Mouse (Mus musculus): ENCODE results near the gene Smndc1.

Smndc1 gene

GRCm38 (mm10) chr19:53377652-53378051 is 12.7 kb downstream of the Smndc1 start:
- peaks cover 95% of the 10 kb centered on the region for H3K36me3 ChIP-seq (ENCODE audit: insufficient read depth, low read length)
- H3K4me3 ChIP-seq (replicated peaks; ENCODE audit: low read length), result no peak overlapping the region
- no peaks in the 10 kb centered on the region for H3K9me3 ChIP-seq (ENCODE audit: low read length)
- no peaks in the 10 kb centered on the region for H3K27me3 ChIP-seq (ENCODE audit: insufficient read depth, low read length)
- TF ChIP-seq POU5F1 (IDR thresholded peaks at IDR 0.05; ENCODE audit: borderline replicate concordance, low read length), result no peak
- TF ChIP-seq NANOG (IDR thresholded peaks at IDR 0.05; ENCODE audit: borderline replicate concordance, low read length), result no peak
- TF ChIP-seq CTCF (conservative IDR thresholded peaks at IDR 0.05; ENCODE audit: low read length), result no peak
- peaks cover 19% of the 10 kb centered on the region for H3K4me1 ChIP-seq (replicated peaks; ENCODE audit: low read depth, low read length)

DNA sequence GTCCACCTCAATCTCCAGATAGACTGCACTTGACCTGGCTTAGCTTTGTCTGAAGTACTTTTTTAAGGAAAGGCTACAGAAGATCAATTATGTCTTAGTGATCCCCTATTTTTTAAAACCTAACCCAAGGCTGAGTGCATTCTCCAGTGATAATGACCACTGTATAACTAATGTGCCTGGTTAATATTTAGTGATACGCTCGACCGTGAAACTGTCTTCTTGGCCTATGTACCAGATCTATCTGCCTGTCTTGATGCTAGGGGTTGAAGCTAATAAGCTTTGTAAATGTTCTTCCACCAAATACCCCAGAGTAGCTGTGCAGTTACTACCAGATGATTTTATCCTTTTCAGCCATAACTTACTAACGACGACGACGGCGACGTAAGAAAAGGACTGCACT is 14.6 kb downstream of the Smndc1 start:
- Histone ChIP-seq H3K4me1 (replicated peaks; ENCODE audit: low read depth, low read length) (peaks cover 34% of the 10 kb centered on the region), H3K36me3 (ENCODE audit: insufficient read depth, low read length) (peaks cover 93% of the 10 kb centered on the region), H3K27me3 (ENCODE audit: insufficient read depth, low read length) (no peaks in the 10 kb centered on the region), H3K9me3 (ENCODE audit: low read length) (no peaks in the 10 kb centered on the region), H3K4me3 (replicated peaks; ENCODE audit: low read length) (no peak overlapping the region)
- TF ChIP-seq CTCF (conservative IDR thresholded peaks at IDR 0.05; ENCODE audit: low read length) (no peak), POU5F1 (IDR thresholded peaks at IDR 0.05; ENCODE audit: borderline replicate concordance, low read length) (no peak), NANOG (IDR thresholded peaks at IDR 0.05; ENCODE audit: borderline replicate concordance, low read length) (no peak)

GRCm38 (mm10) chr19:53375299-53375698 is 15.1 kb downstream of the Smndc1 start:
- no peaks in the 10 kb centered on the region for H3K9me3 ChIP-seq (ENCODE audit: low read length)
- no peak for TF ChIP-seq NANOG (IDR thresholded peaks at IDR 0.05; ENCODE audit: borderline replicate concordance, low read length)
- no peak for TF ChIP-seq POU5F1 (IDR thresholded peaks at IDR 0.05; ENCODE audit: borderline replicate concordance, low read length)
- TF ChIP-seq CTCF (conservative IDR thresholded peaks at IDR 0.05; ENCODE audit: low read length), result no peak
- peaks cover 39% of the 10 kb centered on the region for H3K4me1 ChIP-seq (replicated peaks; ENCODE audit: low read depth, low read length)
- no peak overlapping the region for H3K4me3 ChIP-seq (replicated peaks; ENCODE audit: low read length)
- H3K36me3 ChIP-seq (ENCODE audit: insufficient read depth, low read length), result peaks cover 88% of the 10 kb centered on the region
- H3K27me3 ChIP-seq (ENCODE audit: insufficient read depth, low read length), result no peaks in the 10 kb centered on the region

- Histone ChIP-seq H3K4me3 (replicated peaks; ENCODE audit: low read length) (no peak overlapping the region), H3K4me1 (replicated peaks; ENCODE audit: low read depth, low read length) (peaks cover 51% of the 10 kb centered on the region), H3K27me3 (ENCODE audit: insufficient read depth, low read length) (no peaks in the 10 kb centered on the region), H3K9me3 (ENCODE audit: low read length) (no peaks in the 10 kb centered on the region), H3K36me3 (ENCODE audit: insufficient read depth, low read length) (peaks cover 71% of the 10 kb centered on the region)
- TF ChIP-seq POU5F1 (IDR thresholded peaks at IDR 0.05; ENCODE audit: borderline replicate concordance, low read length), result no peak
- no peak for TF ChIP-seq CTCF (conservative IDR thresholded peaks at IDR 0.05; ENCODE audit: low read length)
- TF ChIP-seq NANOG (IDR thresholded peaks at IDR 0.05; ENCODE audit: borderline replicate concordance, low read length), result no peak
Observed at GRCm38 (mm10) chr19:53373570-53373969, 16.8 kb downstream of the Smndc1 start.

GRCm38 (mm10) chr19:53371666-53372065 is 18.7 kb downstream of the Smndc1 start, which contains the start of gene Gm10197:
Gene Gm10197 (minus strand): TSS chr19:53371766.
- TF ChIP-seq NANOG (IDR thresholded peaks at IDR 0.05; ENCODE audit: borderline replicate concordance, low read length) (no peak), POU5F1 (IDR thresholded peaks at IDR 0.05; ENCODE audit: borderline replicate concordance, low read length) (no peak), CTCF (conservative IDR thresholded peaks at IDR 0.05; ENCODE audit: low read length) (no peak)
- Histone ChIP-seq H3K4me1 (replicated peaks; ENCODE audit: low read depth, low read length) (peaks cover 50% of the 10 kb centered on the region), H3K36me3 (ENCODE audit: insufficient read depth, low read length) (peaks cover 54% of the 10 kb centered on the region), H3K9me3 (ENCODE audit: low read length) (no peaks in the 10 kb centered on the region), H3K27me3 (ENCODE audit: insufficient read depth, low read length) (no peaks in the 10 kb centered on the region), H3K4me3 (replicated peaks; ENCODE audit: low read length) (no peak within 1 kb of the TSS)

DNA sequence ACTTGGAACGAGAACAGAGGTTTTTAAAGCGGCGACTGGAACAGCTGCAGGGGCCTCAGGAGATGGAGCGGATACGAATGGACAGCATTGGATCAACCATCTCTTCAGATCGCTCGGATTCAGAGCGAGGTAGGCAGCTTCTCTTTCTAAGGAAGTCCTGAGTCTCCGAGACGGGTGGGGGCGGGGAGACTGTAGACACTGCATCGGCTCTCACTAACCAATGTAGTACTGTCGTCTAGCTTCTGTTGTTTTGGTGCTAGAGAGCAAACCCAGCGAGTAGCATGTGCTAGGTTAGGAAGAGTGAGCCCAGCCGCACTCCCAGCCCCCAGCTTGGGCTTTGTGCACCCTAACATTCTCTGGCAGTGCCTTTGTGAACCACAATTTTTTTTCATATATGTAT is 20.1 kb downstream of the Smndc1 start:
- TF ChIP-seq NANOG (IDR thresholded peaks at IDR 0.05; ENCODE audit: borderline replicate concordance, low read length) (no peak), POU5F1 (IDR thresholded peaks at IDR 0.05; ENCODE audit: borderline replicate concordance, low read length) (no peak), CTCF (conservative IDR thresholded peaks at IDR 0.05; ENCODE audit: low read length) (no peak)
- Histone ChIP-seq H3K4me1 (replicated peaks; ENCODE audit: low read depth, low read length) (peaks cover 57% of the 10 kb centered on the region), H3K4me3 (replicated peaks; ENCODE audit: low read length) (no peak overlapping the region; the same call in 1 of the 2 replicates), H3K36me3 (ENCODE audit: insufficient read depth, low read length) (peaks cover 40% of the 10 kb centered on the region), H3K27me3 (ENCODE audit: insufficient read depth, low read length) (no peaks in the 10 kb centered on the region), H3K9me3 (ENCODE audit: low read length) (no peaks in the 10 kb centered on the region)

DNA sequence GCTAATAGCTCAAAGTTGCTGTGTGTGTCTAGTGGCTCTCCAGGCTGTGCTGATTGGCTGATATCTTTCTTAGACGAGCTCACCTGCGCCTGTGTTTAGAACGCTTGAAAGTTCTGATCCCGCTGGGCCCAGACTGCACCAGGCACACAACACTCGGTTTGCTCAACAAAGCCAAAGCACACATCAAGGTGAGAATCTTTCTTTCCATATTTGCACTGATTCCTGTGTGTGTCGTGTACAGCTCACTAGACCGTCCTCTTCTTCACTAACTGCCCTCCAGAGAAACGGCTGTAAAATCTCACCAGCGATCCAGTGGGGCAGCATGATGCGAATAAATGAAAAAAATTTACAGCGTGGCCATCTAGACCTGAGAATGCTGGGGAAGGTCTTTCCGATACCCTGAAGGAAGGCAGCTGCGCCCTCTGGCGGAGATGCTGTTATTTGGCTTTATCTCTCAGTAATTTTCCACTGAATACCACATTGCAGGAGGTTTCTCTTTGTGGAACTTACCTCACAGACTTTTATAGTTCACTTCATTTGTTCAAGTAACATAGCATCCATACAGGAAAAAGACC is 20.8 kb downstream of the Smndc1 start:
- H3K4me1 ChIP-seq (replicated peaks; ENCODE audit: low read depth, low read length), result peaks cover 57% of the 10 kb centered on the region
- no peaks in the 10 kb centered on the region for H3K9me3 ChIP-seq (ENCODE audit: low read length)
- TF ChIP-seq CTCF (conservative IDR thresholded peaks at IDR 0.05; ENCODE audit: low read length) (peak; percentile 73), POU5F1 (IDR thresholded peaks at IDR 0.05; ENCODE audit: borderline replicate concordance, low read length) (no peak)

GRCm38 (mm10) chr19:53366881-53367280 is 23.5 kb downstream of the Smndc1 start:
- Histone ChIP-seq H3K36me3 (ENCODE audit: insufficient read depth, low read length) (peaks cover 9% of the 10 kb centered on the region), H3K4me3 (replicated peaks; ENCODE audit: low read length) (no peak overlapping the region), H3K27me3 (ENCODE audit: insufficient read depth, low read length) (no peaks in the 10 kb centered on the region), H3K9me3 (ENCODE audit: low read length) (no peaks in the 10 kb centered on the region), H3K4me1 (replicated peaks; ENCODE audit: low read depth, low read length) (peaks cover 42% of the 10 kb centered on the region)
- TF ChIP-seq POU5F1 (IDR thresholded peaks at IDR 0.05; ENCODE audit: borderline replicate concordance, low read length) (no peak), NANOG (IDR thresholded peaks at IDR 0.05; ENCODE audit: borderline replicate concordance, low read length) (no peak), CTCF (conservative IDR thresholded peaks at IDR 0.05; ENCODE audit: low read length) (no peak)

More for the DNA sequence above, 20.8 kb downstream of the Smndc1 start:
- Histone ChIP-seq H3K27me3 (ENCODE audit: insufficient read depth, low read length) (no peaks in the 10 kb centered on the region), H3K36me3 (ENCODE audit: insufficient read depth, low read length) (peaks cover 34% of the 10 kb centered on the region), H3K4me3 (replicated peaks; ENCODE audit: low read length) (peak overlapping the region; percentile 52)

Data from E14TG2a.4 (cell line).